Mouse (Mus musculus): ENCODE results near the gene Parp16.
"Not testable (repeated sequence)": the region's sequence is repeated elsewhere in the genome, so short reads cannot be mapped to it uniquely, and the experiment has no call there.

Gene Parp16

DNA sequence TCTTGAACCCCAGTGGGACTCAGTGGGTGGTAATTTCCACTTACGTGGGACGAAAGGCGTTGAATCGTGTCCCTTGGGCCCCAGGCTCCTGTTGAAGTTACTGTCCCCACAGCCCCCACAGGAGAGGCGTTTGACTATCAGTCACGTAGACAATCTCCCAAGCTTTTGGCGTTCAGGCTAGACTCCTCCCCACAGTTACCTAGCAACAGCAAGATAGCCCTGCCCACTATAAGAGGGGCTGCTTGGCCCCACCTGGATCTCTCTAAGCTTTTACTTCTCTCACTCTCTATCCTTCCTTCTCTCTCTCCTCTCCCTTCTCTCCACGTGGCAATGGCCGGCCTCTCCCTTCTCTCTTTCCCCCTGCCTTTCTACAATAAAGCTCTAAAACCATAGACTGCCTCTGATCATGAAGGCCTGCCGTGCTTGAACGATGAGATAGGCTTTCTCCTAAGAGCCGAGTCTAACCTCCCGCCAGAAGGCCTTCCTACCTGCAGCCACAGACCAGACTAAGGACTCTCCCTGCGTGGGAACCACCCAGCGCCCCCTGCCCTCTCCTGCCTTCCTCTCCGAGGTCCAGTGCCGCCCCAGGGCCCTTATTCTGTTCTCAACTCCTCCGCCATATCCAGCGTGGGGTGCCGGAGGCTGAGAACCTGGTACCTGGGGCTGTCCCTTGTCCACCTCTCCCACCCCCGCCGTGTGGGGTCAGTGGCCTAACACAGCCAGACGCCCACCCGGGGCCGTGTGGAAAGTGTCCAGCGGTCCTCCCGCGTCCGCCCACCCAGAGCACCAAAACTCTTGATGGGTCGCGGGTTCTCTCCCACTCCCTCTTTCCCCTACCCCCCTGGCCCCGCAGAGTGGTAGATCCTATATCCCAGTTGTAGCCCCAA is 13.4 kb downstream of the Parp16 start:
- no peak for ATAC-seq (ENCODE audit: low TSS enrichment)

DNA sequence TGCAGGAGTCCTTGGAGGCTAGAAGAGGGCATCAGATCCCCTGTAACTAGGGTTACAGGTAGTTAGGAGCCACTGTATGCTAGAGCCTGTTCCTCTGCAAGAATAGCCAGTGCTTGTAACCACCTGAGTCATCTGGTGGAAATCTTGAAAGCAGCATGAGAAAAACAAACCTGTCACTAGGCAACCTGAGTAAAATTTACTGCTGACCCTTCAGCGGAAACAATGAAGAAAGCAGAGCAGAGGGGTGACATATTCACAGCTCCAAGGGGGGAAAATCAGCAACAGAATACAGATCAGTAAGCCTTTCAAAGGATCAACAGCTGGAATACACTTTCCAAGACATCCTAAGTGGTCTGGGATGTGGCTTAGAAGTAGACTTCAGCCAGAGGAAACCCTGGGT is 16.4 kb downstream of the Parp16 start:
- no peak for ATAC-seq (ENCODE audit: low TSS enrichment)

DNA sequence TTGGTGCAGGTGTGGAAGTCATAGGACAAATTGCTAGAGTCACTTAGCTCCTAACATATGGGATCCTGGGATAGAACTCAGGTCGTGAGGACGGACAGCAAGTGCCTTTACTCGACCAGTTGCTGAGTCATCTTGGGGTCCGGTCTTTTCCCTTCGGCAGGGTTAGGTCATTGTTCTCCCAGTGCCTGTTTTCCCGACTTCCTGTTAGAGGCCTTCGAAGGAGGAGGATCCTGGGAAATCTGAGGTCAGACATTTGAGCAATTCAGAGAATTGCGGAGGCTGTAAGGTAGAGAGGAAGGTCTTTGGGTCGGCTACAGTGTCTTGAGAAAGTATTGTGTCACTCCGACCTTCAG is 19.2 kb downstream of the Parp16 start:
- ATAC-seq (ENCODE audit: low TSS enrichment), result no peak

DNA sequence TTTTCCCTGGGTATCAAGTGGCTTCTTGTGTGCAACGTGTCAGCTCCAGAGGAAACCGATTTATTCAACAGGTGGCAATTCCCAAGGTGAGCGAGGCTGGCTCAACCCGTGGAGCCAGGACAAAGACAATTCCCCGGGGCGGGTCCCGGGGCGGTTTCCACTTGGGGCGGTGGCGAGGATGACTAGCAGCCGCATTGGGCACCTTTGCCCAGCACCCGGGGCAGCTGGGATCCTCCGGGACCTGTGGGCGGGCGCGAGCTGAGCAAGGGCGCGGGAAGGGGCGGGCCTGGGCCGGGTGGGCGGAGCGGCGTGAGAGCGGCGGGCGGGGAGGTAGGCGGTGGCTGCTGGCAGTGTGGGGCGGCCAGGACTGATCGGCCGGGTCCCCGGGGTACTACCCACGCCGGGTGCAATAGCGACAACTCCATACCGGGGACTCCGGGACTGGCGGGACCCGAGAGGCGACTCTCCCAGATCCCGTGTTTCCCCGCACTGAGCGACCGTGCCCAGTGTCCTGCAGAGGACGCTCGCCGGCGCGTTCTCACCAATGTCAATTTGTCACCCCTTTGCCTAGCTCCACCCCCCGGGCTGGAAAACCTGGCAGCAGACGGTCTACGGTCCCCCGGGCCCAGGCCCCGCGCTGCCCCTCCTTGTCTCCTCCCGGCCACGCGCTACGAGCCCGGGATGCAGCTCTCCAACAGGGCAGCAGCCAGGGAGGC is 19.8 kb downstream of the Parp16 start:
- peak; percentile 85 for ATAC-seq (ENCODE audit: low TSS enrichment)

DNA sequence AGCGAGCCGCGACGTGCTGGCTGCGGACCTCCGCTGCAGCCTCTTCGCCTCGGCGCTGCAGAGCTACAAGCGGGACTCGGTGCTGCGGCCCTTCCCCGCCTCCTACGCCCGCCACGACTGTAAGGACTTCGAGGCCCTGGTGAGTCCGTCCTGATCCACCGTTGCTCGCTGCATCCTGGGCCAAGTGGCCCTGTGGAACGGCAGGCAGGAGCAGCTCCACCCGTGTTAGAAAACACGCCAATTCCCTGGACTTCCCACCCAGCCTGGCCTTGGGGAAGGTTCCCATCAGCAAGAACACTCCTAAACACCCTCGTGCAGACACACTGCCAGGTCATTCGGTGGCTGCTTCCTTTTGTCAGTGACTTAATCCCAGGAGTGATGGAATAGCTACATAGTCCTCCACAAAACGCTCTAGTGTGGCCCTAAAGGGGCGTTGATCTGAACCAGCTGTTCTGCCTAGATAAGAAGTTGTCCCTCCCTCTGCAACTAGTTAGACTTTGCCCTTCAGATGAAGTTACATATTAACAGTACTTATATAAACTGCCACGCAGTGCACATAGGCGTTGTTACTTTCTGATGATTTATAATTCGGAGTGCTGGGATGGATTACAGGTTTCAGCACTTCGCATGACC is 20.5 kb downstream of the Parp16 start:
- peak; percentile 75; the same call in 1 of the 2 replicates for ATAC-seq (ENCODE audit: low TSS enrichment)

DNA sequence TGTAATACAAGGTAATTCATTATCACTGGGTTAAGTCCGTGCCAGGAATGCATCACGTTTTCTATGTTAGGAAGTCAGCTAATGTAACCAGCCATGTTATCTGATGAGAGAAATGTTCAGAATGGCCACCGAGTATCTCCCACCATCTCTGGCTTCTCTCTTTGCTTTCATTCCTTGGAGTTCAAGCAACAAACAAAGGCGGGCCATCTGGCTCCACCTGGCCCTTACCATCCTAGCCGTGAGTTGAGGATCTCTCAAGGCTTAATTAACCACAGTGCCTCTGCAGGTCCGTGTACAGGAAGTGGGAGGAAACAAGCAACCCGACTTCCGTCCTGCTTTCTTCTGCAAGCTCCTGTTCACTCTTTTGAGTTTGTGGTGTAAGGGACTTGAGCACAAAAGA is 21.8 kb downstream of the Parp16 start:
- ATAC-seq (ENCODE audit: low TSS enrichment), result no peak

DNA sequence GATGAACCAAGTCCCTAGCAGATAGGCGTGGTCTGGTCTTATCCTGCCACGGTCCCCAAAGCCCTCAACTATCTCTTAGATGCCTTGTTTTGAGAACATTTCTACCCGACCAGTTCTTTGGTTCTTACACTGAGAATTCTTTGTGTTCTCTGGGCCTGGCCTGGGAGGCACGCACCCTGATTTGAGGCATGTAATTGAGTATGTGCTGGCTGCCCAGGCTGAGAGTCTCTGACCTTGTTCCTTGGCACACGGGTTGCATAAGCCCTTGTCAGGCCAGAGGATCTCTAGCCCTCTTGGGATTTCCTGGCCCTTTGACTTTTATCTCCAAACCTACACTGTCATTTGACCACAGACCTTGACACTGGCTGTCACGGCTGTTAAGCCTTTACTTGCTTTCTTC is 22.5 kb downstream of the Parp16 start:
- no peak for ATAC-seq (ENCODE audit: low TSS enrichment)

DNA sequence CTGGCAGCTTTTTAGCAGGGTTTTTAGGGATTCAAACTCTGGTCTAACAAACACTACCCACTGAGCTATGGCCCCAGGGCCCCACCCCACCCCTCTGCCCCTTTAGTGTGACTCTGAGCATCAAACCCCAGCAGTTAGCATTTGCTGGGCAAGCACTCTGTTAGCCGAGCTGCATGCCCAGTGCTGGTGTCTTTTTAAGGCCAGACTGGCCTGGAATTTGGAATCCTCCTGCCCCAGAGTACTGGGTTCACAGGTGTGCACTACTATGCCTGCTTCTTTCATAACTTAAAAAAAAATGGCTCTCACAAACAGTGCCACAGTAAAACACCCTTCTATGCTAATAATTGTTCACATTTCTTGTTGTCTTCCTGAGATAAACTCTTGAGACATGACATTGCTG is 23.8 kb downstream of the Parp16 start:
- no peak for ATAC-seq (ENCODE audit: low TSS enrichment)

DNA sequence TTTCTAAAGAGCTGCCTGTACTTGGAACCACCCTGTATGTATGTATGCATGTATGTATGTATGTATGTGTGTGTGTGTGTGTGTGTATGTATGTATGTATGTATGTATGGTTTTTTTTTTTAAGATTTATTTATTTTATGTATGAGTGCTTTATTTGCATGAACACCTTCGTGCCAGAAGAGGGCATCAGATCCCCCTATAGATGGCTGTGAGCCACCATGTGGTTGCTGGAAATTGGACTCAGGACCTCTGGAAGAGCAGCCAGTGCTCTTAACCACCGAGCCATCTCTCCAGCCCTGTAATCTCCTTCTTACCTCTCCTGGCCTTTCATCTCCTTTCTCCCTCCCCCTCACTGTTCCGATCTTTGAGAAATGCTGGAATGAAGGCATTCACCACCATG is 25.2 kb downstream of the Parp16 start:
- not testable (repeated sequence) for ATAC-seq (ENCODE audit: low TSS enrichment)

DNA sequence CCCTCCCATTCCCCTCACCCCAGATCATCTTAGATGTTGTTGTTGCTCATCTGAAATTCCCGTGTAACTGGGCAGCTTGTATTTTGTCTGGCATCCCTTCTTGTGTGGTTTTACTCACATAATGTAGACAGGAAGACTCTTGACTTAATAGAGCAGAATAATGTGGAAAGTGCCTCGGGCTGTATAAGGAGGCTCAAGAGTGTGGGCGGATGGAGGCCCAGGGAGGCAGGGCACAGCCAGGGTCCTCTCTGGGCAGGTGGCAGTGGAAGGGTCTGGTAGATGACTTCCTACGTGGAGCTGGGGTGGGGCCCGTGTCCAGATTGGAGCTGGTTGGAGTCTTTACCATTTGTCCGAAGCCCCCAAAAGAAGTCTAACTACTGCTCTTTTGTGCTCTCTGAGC is 28.8 kb downstream of the Parp16 start:
- no peak for ATAC-seq (ENCODE audit: low TSS enrichment)

DNA sequence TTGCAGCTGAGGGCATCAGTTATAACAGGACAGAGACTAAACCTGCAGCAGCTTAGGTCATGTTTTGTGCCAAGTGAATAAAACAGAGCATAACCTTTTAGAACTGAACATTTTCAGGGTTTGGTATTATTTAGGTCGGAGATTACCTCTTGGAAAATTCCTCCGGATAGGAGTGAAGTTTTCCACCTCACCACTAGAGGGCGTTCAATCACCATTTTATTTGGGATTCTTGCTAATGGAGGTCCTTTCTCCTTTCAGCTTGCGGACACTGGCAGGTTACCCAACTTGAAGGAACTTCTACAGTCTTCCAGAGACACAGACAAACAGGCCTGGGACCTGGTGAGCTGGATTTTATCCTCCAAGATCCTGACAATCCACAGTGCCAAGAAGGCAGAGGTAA is 30.6 kb downstream of the Parp16 start:
- no peak for ATAC-seq (ENCODE audit: low TSS enrichment)

DNA sequence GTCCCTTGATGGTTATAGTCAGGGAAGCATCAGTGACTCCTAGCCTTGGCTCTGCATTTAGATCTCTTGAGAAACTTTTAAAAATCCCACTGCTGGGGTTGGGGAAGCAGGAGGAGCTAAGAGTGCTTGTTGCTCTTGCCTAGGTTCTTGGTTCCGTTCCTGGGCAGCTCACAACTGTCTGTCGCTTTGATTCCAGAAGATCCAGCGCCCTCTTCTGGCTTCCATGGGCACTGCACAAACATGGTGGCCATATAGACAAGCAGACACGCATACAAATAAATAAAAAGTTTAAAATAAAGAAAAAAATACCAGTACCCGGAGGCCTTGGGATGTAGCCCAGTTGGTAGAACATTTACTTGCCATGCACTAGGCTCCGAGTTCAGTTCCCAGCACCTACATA is 35.1 kb downstream of the Parp16 start:
- ATAC-seq (ENCODE audit: low TSS enrichment), result no peak

DNA sequence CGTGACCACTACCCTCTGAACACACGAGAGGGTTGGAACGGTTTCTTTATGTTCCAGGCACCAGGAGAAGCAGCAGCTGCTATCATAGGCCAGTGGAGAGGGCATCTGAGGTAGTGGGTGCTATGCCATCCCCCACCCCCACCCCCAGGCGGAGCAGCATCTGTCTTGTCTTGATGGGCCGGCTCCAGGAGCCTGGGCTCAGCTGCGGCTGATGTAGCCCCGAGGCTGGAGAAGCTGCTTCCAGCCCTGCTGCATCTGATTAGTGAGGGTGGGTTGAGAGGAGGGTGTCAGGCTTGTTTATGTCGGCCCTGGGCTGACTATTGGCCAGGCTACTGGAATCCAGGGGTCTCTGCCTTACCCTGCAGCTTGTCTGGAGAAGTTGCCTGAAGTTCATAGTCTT is 36.1 kb downstream of the Parp16 start:
- ATAC-seq (ENCODE audit: low TSS enrichment), result no peak

DNA sequence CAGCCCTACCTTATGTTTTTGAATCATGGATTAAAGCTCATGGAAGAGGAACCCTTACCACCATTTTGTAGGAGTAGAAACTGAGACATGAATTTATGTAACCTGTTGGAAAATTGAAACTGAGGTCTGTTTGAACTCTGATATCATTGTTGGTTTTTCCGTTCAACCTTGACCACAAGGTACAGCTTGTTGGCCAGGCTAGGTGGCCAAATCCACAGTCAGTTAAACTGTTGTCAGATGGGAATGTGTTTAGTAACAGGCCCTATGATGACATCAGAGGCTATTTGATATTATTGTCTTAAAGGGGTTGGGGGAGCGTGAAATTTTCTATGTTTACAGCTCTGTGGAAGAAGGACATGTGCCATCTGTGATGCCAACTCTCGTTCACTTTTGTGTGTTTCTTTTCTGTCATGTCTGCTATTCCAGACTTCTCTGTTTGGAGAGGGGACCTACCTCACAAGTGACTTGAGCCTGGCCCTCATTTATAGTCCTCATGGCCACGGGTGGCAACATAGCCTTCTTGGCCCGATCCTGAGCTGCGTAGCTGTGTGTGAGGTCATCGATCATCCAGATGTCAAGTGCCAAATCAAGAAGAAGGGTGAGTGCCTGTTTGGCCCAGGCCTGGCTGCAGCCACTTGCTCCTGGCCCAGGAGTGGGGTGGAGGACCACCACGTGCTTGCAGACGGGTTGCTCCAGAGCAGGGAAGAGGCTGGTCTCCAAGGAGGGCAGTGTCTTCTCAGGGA is 38.3 kb downstream of the Parp16 start:
- ATAC-seq (ENCODE audit: low TSS enrichment), result no peak

DNA sequence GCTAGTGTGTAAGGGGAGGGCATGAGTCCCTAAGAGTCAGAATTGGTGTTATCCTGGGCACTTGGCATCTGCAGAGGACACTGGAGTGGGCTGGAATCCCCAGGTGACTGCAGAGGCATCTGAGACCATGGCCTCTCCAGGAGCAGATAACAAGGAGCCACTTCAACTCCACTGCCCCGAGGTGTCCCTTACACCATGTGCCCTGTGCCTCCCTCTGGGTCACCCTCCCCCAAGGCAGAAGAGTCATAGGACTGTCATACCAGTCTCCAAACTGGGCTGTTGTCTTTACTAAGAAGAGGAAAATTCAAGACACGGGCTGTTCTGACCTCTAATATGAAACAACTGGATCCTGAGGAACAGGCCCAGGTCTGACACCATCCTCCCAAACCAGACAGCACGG is 39.6 kb downstream of the Parp16 start:
- ATAC-seq (ENCODE audit: low TSS enrichment), result no peak

DNA sequence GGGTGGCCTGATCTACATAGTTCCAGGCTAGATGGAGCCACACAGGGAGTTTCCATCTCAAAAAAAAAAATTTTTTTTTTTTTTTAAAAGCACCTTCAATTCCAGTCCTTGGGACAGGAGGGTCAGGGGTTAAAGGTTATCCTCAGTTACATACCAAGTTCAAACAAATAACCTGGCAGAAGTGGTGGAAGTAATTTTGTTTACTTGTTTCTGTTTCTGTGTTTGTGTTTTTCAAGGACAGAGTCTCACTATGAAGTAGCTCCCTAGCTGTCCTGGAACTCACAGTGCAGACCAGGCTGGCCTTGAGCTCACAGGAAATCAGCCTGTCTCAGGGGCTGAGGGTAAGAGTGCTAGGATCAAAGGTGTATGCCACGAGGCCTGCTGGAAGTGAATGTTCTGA is 40.4 kb downstream of the Parp16 start:
- ATAC-seq (ENCODE audit: low TSS enrichment), result no peak

DNA sequence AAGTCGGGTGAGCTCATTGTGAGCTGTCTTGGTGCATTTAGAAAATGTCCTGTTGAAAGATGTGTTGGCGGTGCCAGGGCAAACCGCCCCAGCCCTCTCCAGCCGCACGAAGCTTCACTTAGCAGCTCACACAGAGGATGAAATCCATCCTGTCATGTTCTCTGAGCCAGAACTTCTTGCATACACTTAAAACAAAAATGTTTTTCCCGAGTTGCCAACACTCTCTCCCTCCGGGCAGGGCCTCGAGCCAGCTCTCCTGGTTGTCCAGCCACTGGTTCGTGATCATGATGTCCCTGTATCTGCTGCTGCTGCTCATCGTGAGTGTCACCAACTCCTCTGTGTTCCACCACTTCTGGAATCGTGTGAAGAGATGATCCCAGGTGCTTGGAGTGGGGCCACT is 42.5 kb downstream of the Parp16 start:
- peak; percentile 13; the same call in 1 of the 2 replicates for ATAC-seq (ENCODE audit: low TSS enrichment)

DNA sequence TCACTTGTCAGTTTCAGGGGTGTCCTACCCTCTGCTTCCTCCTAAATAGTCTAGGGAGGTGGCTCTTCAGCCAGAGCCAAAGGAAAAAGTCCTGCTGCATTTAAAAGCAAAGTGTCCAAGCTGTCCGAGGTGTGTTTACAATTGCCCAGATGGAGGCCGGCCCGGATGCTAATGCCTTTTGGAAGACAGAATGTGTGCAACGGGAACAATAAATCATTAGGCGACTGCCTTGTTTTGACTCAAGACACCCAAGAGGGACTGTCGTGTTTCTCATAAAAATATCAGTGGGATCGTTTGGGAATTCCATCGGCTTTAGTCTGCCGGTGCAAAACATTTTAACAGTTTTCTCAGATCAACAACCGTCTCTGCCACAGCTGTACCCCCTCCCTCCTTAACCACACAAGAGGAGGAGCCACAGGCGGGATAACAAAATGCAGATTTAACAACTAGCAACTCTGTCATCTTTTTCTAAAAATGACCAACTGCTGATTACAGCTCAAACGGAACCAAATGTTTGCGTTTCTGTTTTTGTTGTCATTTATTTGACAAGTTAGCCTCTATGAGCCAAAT is 43.1 kb downstream of the Parp16 start:
- no peak for ATAC-seq (ENCODE audit: low TSS enrichment)

DNA sequence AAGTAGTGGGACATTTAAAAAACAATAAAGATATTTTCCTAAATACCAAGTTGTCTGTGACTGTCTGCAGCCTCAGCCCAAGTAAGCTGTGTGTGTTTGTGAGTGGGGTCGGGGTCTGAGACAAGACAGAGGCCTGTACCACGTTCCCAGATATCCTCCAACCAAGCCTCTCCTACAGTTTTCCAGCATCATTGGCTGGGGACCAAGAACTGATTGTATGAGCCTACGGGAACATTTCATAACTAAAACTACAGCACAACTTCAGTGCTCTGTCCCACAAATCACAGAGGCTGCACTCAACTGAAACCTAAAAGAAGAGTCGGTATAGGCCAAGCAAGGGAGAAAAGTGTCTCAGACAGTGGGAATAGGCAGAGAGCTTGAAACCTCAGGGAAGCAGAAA is 44.0 kb downstream of the Parp16 start:
- ATAC-seq (ENCODE audit: low TSS enrichment), result no peak

DNA sequence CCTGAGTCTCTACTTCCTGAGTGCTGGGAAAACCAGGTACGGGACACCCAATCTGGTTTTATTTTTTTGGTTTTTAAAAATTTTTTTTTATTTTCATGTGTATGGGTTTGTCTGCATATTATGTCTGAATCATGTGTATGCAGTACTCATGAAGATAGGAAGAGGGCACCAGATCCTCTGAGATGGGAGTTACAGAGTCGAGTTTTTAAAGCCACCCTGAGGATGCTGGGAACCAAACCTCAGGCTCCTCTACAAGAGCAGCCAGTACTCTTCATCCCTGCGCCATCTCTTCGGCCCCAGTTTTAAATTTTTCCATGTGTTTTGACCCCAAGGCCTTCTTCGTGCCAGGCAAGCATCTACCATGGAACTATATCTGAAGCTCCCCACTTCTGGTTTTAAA is 44.6 kb downstream of the Parp16 start:
- no peak for ATAC-seq (ENCODE audit: low TSS enrichment)

DNA sequence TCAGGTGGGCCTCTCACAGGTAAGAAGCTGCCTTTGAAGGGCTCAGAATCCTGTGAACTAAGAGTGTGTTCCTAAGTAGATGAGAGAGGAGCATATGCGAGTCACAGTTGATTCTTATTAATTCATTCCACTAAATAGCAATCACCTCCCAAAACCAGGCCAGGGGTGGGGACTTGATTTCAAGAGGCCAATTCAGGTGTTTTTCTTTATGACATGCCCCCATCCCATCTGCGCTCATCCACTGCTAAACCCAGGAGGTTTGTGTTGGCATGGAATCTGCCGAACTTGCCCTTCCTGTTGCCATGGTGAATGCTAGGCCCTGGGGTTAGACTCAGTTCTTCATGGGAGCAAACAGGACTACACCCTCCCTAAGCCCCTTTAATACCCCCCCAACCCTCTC is 45.4 kb downstream of the Parp16 start:
- ATAC-seq (ENCODE audit: low TSS enrichment), result no peak

DNA sequence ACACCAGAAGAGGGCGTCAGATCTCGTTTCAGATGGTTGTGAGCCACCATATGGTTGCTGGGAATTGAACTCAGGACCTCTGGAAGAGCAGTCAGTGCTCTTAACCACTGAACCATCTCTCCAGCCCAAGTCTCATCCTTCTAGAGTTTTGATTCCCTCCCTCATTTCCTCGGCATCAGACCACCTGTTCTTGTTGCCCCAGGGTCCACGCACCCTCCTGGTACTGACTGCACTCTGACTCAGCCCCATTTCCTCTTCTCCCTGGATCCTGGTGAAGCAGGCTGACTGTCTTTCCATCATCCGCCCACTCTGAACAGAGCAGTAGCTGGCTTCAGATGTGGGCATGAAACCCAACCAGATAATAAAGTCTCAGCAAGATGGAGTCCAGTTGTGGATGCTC is 46.8 kb downstream of the Parp16 start:
- ATAC-seq (ENCODE audit: low TSS enrichment), result no peak
